Mouse (Mus musculus) spleen, embryonic (tissue): Measurements from ENCODE around the gene Olfr1383.
"Not testable (repeated sequence)": the region's sequence is repeated elsewhere in the genome, so short reads cannot be mapped to it uniquely, and the experiment has no call there.

ENCODE experiments used
- CTCF ChIA-PET: fragments of 350-600 bp; sonication (Branson Sonifier 250); formaldehyde crosslinking; loops from one replicate; lab custom pipeline; 2022; lab: Charles Lee

The Olfr1383 gene

GRCm38 (mm10) chr11:49519348-49519747 is at the start of gene Olfr1383:
Gene Olfr1383 (plus strand): TSS chr11:49519648.
- CTCF ChIA-PET: no interaction called here

- CTCF ChIA-PET: no interaction called here
Observed at GRCm38 (mm10) chr11:49485973-49486372, 33.5 kb upstream of the Olfr1383 start.

- CTCF ChIA-PET: not testable (repeated sequence)
Observed at GRCm38 (mm10) chr11:49488770-49489169, 30.7 kb upstream of the Olfr1383 start, which contains the start of gene Olfr1385. Gene Olfr1385 (plus strand): TSS chr11:49489070.

- CTCF ChIA-PET: no interaction called here
Observed at GRCm38 (mm10) chr11:49518086-49518485, 1.4 kb upstream of the Olfr1383 start.

GRCm38 (mm10) chr11:49527947-49528346 is 8.5 kb downstream of the Olfr1383 start, which contains the start of gene Olfr1382:
Gene Olfr1382 (plus strand): TSS chr11:49528247.
- CTCF ChIA-PET: no interaction called here

GRCm38 (mm10) chr11:49532761-49533160 is 13.3 kb downstream of the Olfr1383 start:
- CTCF ChIA-PET: no interaction called here

- CTCF ChIA-PET: not testable (repeated sequence)
Observed at GRCm38 (mm10) chr11:49536631-49537030, 17.2 kb downstream of the Olfr1383 start.

- CTCF ChIA-PET: not testable (repeated sequence)
Observed at GRCm38 (mm10) chr11:49543149-49543548, 23.7 kb downstream of the Olfr1383 start, which contains the start of gene Olfr1381. Gene Olfr1381 (plus strand): TSS chr11:49543449.

GRCm38 (mm10) chr11:49554033-49554432 is 34.6 kb downstream of the Olfr1383 start:
- CTCF ChIA-PET: not testable (repeated sequence)

GRCm38 (mm10) chr11:49556578-49556977 is 37.1 kb downstream of the Olfr1383 start, which contains the start of gene Olfr1380:
Gene Olfr1380 (plus strand): TSS chr11:49556878.
- CTCF ChIA-PET: not testable (repeated sequence)

GRCm38 (mm10) chr11:49575054-49575453 is 55.6 kb downstream of the Olfr1383 start:
- CTCF ChIA-PET: not testable (repeated sequence)
